Mouse (Mus musculus) CH12.LX (cell line): ENCODE measurements at regions not wholly inside any gene's neighbourhood (a gene's known extent, or its start where the extent isn't known, plus 50 kb on each side); places are given as distances from the start of the nearest gene placed in this dataset.

Experiments used
- DNase-seq: peaks from one replicate; pipeline ENCODE4 v3.0.0-alpha.2; 2013; ENCODE audit errors: extremely low read depth
- H3K27ac ChIP-seq: 2 replicates; pipeline ENCODE4 v1.5.1; 2012; ENCODE audit warnings: low read depth, mild to moderate bottlenecking, control low read depth, moderate library complexity; ENCODE audit not compliant: insufficient read depth
- H3K27me3 ChIP-seq: replicated peaks from 2 replicates; pipeline ENCODE3; 2012; ENCODE audit warnings: inconsistent platforms
- H3K36me3 ChIP-seq, 2 experiments: replicated peaks in 1 of 2; 2 replicates each; pipeline versions ENCODE3 to v1.6.1; 2012; ENCODE audit warnings: inconsistent platforms in 1 of 2, low read length in 1 of 2, mild to moderate bottlenecking in 1 of 2, mixed read lengths in 1 of 2, moderate library complexity in 1 of 2; ENCODE audit not compliant: control insufficient read depth in 1 of 2, insufficient read depth in 1 of 2
- H3K4me1 ChIP-seq, 2 experiments: 2 replicates each; pipeline ENCODE4 v1.6.1; 2012; ENCODE audit warnings: inconsistent platforms in 1 of 2, moderate library complexity in 1 of 2; ENCODE audit not compliant: insufficient read depth in 2 of 2, control insufficient read depth in 1 of 2
- H3K4me2 ChIP-seq: 2 replicates; pipeline ENCODE4 v1.6.1; 2012; ENCODE audit warnings: low read depth, mild to moderate bottlenecking, control low read depth; ENCODE audit not compliant: poor library complexity, insufficient read depth, severe bottlenecking
- H3K4me3 ChIP-seq, 3 experiments: fragments of 150-350 bp in 1 of 3; sonication (generic) in 1 of 3; replicated peaks in 1 of 3; 2 replicates each; pipeline versions ENCODE3 to v1.5.1; 2011 to 2012; ENCODE audit warnings: low read depth in 2 of 3, low read length in 2 of 3, mild to moderate bottlenecking in 2 of 3, moderate library complexity in 2 of 3, control low read depth in 1 of 3, improper control_type of control experiment in 1 of 3, inconsistent platforms in 1 of 3, mixed read lengths in 1 of 3; ENCODE audit not compliant: poor library complexity in 1 of 3
- H3K79me2 ChIP-seq: replicated peaks from 2 replicates; pipeline ENCODE4 v1.6.1; 2012; ENCODE audit warnings: mild to moderate bottlenecking, moderate library complexity; ENCODE audit not compliant: control insufficient read depth, poor library complexity, insufficient read depth, severe bottlenecking; ENCODE audit errors: extremely low read depth
- H3K9ac ChIP-seq: 2 replicates; pipeline ENCODE4 v1.6.1; 2012; ENCODE audit warnings: low read depth, mild to moderate bottlenecking, control low read depth, moderate library complexity; ENCODE audit not compliant: insufficient read depth
- H3K9me3 ChIP-seq: replicated peaks from 2 replicates; pipeline ENCODE3; 2012; ENCODE audit warnings: low read length, inconsistent platforms, mixed read lengths
- CTCF ChIP-seq, 2 experiments: IDR thresholded peaks in 1 of 2; conservative IDR thresholded peaks in 1 of 2; 2 replicates each; pipeline ENCODE4 v1.5.1; 2011 to 2012; ENCODE audit warnings: low read depth in 2 of 2, low read length in 2 of 2, improper control_type of control experiment in 1 of 2, inconsistent platforms in 1 of 2, mild to moderate bottlenecking in 1 of 2, moderate library complexity in 1 of 2
- IRF4 ChIP-seq: IDR thresholded peaks from 2 replicates; pipeline ENCODE4 v1.6.1; 2014; ENCODE audit warnings: low read depth, mild to moderate bottlenecking, inconsistent platforms, low read length, improper control_type of control experiment
- MAZ ChIP-seq: IDR thresholded peaks from 2 replicates; pipeline ENCODE4 v1.6.1; 2012; ENCODE audit warnings: low read depth, mild to moderate bottlenecking, inconsistent platforms, low read length, improper control_type of control experiment, moderate library complexity
- MEF2A ChIP-seq: IDR thresholded peaks from 2 replicates; pipeline ENCODE4 v1.6.1; 2014; ENCODE audit warnings: low read depth, mild to moderate bottlenecking, inconsistent platforms, low read length, improper control_type of control experiment, borderline replicate concordance
- RAD21 ChIP-seq: IDR thresholded peaks from 2 replicates; pipeline ENCODE4 v1.6.1; 2011; ENCODE audit warnings: low read depth, mild to moderate bottlenecking, low read length, improper control_type of control experiment, moderate library complexity
- SIN3A ChIP-seq: IDR thresholded peaks from 2 replicates; pipeline ENCODE4 v1.6.1; 2012; ENCODE audit warnings: low read length, improper control_type of control experiment, inconsistent platforms
- TBP ChIP-seq: conservative IDR thresholded peaks from 2 replicates; pipeline ENCODE4 v1.6.1; 2011; ENCODE audit warnings: low read depth, low read length, improper control_type of control experiment
- ZC3H11A ChIP-seq: IDR thresholded peaks from 2 replicates; pipeline ENCODE4 v1.6.1; 2012; ENCODE audit warnings: low read depth, mild to moderate bottlenecking, inconsistent platforms, low read length, improper control_type of control experiment
- dilution Hi-C: fragments of 300-500 bp; cut with MboI; formaldehyde crosslinking; loops from 2 replicates; pipeline ENCODE4 v1.14.3; 2020; ENCODE audit warnings: low sequenced_read_pairs; ENCODE audit not compliant: extremely low pct_unique_long_range_greater_than_20kb, extremely low pct_ligation_motif_present
- in situ Hi-C: fragments of 300-500 bp; cut with MboI; formaldehyde crosslinking; loops from 3 replicates; pipeline ENCODE4 v1.14.3; 2019; ENCODE audit warnings: low sequenced_read_pairs, low pct_ligation_motif_present, low pct_unique_long_range_greater_than_20kb, mixed read lengths

- no peaks in the 10 kb centered on the region for H3K27me3 ChIP-seq
- TF ChIP-seq CTCF (conservative IDR thresholded peaks at IDR 0.05 in 1 of 2, IDR thresholded peaks at IDR 0.05 in 1 of 2; ENCODE audit: low read depth in 2 of 2, low read length in 2 of 2) (no peak), IRF4 (no peak), MAZ (no peak), RAD21 (no peak), TBP (no peak)
- TF ChIP-seq, all 38 proteins: peak for 0
- no peak for DNase-seq
- Histone ChIP-seq H3K36me3 (no peaks in the 10 kb centered on the region), H3K4me1 (no peaks in the 10 kb centered on the region), H3K9me3 (no peaks in the 10 kb centered on the region), H3K4me2 (no peak overlapping the region), H3K9ac (no peak overlapping the region), H3K79me2 (no peaks in the 10 kb centered on the region), H3K27ac (no peak overlapping the region), H3K4me3 (no peak overlapping the region)
- dilution Hi-C loops: no loop called here
- in situ Hi-C loops: no loop called here
Observed at GRCm38 (mm10) chr9:85442761-85443505, 115.8 kb upstream of the Tent5a start.

GRCm38 (mm10) chr9:85439664-85440063, 112.5 kb upstream of the Tent5a start:
- Histone ChIP-seq H3K4me1 (no peaks in the 10 kb centered on the region), H3K36me3 (no peaks in the 10 kb centered on the region), H3K9ac (no peak overlapping the region), H3K9me3 (no peaks in the 10 kb centered on the region), H3K27me3 (no peaks in the 10 kb centered on the region), H3K27ac (no peak overlapping the region), H3K79me2 (no peaks in the 10 kb centered on the region), H3K4me2 (no peak overlapping the region), H3K4me3 (no peak overlapping the region)
- in situ Hi-C loops (no loop called here), dilution Hi-C loops (no loop called here)
- DNase-seq: no peak
- no peak for TF ChIP-seq SIN3A
- no peak for TF ChIP-seq ZC3H11A
- TF ChIP-seq CTCF (conservative IDR thresholded peaks at IDR 0.05 in 1 of 2, IDR thresholded peaks at IDR 0.05 in 1 of 2; ENCODE audit: low read depth in 2 of 2, low read length in 2 of 2): peak in 1 of 2 experiments; percentile 31; a peak in 2 of 4 replicates
- no peak for TF ChIP-seq MEF2A
- peak; percentile 10 for TF ChIP-seq RAD21

GRCm38 (mm10) chr9:85432220-85432619, 105.1 kb upstream of the Tent5a start:
- Histone ChIP-seq H3K36me3 (no peaks in the 10 kb centered on the region), H3K4me1 (no peaks in the 10 kb centered on the region), H3K4me2 (no peak overlapping the region), H3K79me2 (no peaks in the 10 kb centered on the region), H3K9me3 (no peaks in the 10 kb centered on the region), H3K27me3 (no peaks in the 10 kb centered on the region), H3K27ac (no peak overlapping the region), H3K9ac (no peak overlapping the region), H3K4me3 (no peak overlapping the region)
- in situ Hi-C loops: no loop called here
- DNase-seq: no peak
- dilution Hi-C loops: no loop called here
- no peak for TF ChIP-seq IRF4
